Mouse (Mus musculus) cerebellum, adult 9-10 months (tissue): ENCODE data around the gene Tmbim6.
A peak's percentile ranks its signal among the peaks of the same experiment; 100 is the strongest.

ENCODE experiments used
- DNase-seq: peaks from one replicate; pipeline ENCODE4 v3.0.0; 2022

Gene Tmbim6

DNA sequence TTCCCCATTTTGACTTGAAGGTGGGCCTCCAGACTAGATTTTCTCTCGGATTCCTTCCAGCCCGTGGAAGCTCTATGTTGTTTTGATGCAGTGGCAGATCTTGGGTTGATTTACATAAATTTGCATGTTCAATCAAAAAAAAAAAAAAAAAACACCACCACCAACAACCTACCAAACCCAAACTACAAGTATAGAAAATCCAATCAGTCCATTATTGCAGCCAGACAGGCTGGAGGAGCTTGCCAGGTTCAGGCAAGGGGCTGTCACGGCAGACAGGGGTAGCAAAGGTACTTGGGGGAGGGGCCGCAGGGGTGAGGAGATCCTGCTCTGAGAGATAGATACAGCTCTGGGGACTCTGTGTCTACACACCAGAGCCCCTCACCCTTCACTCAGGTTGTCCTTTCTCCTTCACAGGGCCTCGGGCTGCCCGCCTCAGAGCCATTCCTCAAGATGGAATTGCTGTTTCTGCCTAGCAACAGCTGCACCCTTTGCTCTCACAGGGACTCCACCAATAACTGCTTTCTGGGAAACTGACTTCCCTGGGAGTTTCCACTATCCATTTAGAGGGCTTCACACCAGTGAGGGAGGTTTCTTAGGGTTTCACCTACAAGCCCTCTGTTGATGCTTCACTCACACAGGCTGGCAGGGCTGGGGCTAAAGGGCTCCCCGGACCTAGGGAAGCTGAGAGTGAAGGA is 62.0 kb downstream of the Tmbim6 start:
- DNase-seq: no peak

DNA sequence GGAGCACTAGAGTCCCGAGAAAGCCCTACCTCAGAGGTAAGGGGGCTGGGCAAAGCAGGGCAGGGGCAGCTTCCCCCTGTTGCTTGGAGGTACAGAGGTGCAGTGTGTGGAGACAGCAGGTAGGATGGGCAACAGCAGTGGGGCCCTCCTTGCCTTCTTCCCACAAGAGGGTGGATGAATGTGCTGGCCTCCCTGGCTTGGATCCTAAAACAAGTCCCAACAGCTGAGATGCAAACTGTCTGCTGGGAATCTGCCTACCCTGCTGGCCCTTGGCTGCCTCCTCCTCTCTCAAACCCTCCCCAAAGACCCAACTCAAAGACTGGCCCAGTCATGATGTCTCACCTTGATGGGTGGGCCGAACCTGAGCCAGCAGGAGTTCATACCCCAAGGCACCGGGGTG is 62.7 kb downstream of the Tmbim6 start:
- DNase-seq: no peak

DNA sequence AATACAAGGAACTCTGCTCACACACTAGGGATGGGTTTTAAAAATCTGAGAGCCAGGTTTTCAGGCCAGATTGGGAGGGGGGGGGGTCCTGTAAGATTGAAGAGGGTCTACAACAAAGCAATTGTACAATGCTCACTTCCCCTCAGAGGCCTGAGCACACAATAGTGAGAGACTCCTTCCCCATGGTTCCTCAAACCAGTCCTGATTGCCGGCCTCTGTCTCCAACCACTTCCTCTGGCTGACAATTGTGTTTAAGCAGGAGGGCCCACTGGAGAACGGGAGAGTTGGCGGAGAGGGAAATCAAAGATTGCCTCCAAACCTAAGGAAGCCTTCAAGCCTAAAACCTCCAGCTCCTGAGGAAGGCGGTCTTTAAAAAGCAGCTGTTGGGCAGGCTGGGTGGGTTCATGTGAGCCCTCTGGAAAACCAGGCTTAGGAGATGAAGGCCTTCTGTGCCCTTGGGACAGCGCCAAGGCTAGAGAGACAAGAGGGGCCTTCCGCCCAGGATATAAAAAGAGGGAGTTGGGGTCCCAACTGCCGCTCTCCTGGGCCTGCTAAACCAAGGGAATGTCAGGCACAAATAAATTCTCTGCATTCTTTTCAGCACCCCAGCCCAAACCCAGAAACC is 63.8 kb downstream of the Tmbim6 start:
- DNase-seq: peak; percentile 33

- peak; percentile 61 for DNase-seq
Observed at GRCm38 (mm10) chr15:99456963-99457605, 64.4 kb downstream of the Tmbim6 start.

DNA sequence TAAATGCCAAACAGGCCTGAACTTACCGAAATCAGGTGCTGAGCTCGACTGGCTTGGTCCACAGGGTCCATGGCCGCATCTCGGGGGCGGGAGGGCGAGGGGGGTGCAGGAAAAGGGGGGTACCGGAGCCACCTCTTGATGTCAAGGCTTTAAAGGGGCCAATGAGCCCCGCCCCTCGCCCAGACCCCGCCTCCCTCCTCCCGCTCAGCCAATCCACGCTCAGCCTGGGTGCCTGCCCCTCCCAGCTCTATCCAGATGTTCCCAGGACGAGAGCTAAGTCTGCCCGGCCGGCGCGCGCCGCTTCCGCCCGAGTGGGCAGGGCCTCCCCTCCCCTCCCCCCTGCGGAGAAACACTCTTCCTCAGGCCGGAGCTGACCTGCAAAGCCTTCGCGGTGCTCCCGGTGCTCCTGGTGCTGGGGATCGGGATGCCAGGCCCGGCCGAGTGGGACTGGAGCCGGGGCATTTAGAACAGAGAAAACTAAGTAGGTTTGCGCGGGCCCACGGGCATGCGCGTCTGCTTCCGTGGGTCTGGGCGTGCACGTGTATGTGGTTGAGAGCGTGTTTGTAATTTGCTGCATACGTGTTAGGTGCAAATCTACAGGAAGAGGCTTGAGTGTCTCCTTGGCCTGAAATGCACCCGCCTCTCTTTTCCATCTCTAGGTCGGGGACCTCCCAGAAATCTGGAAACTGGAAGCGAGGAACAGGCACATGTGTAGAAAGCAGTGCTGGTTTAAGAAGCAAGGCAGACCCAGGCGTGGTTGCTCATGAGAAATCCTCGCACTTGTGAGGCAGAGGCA is 65.1 kb downstream of the Tmbim6 start, which contains the start of gene Nckap5l:
Nckap5l (minus strand) TSS at position 143 of the 796 bp plus-strand sequence.
- DNase-seq: peak; percentile 85
